Mouse (Mus musculus): ENCODE results near the gene Cpne1. TPM values are rescaled to one million over a fixed set of nuclear protein-coding genes. Genes with fewer than 3 reads are reported as not detected.

Cpne1 gene
- polyA plus RNA-seq, 1 experiment from 2014 or later: 55.4 TPM

DNA sequence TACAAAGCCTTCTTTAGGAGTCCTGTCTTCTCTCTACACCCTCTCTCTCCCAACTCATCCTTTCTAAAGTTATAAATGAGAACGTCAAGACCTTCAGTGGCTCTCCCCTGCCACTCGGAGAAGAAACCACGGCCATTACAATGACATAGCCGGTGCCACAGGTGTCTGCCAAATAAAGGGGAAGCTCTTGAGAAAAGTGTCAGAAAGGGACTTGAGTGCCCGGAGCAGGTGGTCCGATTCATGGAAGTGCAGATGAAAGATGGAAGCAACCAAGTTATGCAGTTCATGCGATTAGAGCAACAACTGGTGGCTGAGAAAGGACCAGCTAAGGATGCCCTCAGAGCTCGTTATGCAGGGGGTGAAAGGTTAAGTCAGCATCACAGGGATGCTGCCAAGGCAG lies 68.9 kb downstream of the Cpne1 start:
- WGBS: 82% methylated on average over 8 of the region's 8 CpGs
- no peak overlapping the region for H3K27ac ChIP-seq (replicated peaks; ENCODE audit: low read depth, low read length)
- no peaks in the 10 kb centered on the region for H3K9me3 ChIP-seq (replicated peaks; ENCODE audit: control insufficient read depth, low read length)
- no peak overlapping the region for H3K4me2 ChIP-seq (ENCODE audit: low read depth, low read length)
- no peaks in the 10 kb centered on the region for H3K36me3 ChIP-seq (replicated peaks; ENCODE audit: control insufficient read depth, insufficient read depth, low read depth, low read length)
- ATAC-seq (replicated peaks; ENCODE audit: insufficient number of reproducible peaks, low FRiP score, low TSS enrichment, low read depth) (no peak), DNase-seq (ENCODE audit: low spot score) (no peak)
- H3K9ac ChIP-seq (replicated peaks; ENCODE audit: low read length): no peak overlapping the region
- no peaks in the 10 kb centered on the region for H3K4me1 ChIP-seq (ENCODE audit: control insufficient read depth, insufficient read depth, low read length)
- no peak overlapping the region for H3K4me3 ChIP-seq (ENCODE audit: low read depth, low read length)
- peaks cover 4% of the 10 kb centered on the region; the same call in 1 of the 2 replicates for H3K27me3 ChIP-seq (ENCODE audit: control insufficient read depth, insufficient read depth, low read length)

- H3K4me3 ChIP-seq (ENCODE audit: low read depth, low read length): no peak overlapping the region
- H3K9ac ChIP-seq (replicated peaks; ENCODE audit: low read length): no peak overlapping the region
- no peak overlapping the region for H3K27ac ChIP-seq (replicated peaks; ENCODE audit: low read depth, low read length)
- no peaks in the 10 kb centered on the region for H3K4me1 ChIP-seq (ENCODE audit: control insufficient read depth, insufficient read depth, low read length)
- no peak for DNase-seq (ENCODE audit: low spot score)
- H3K4me2 ChIP-seq (ENCODE audit: low read depth, low read length): no peak overlapping the region
- H3K9me3 ChIP-seq (replicated peaks; ENCODE audit: control insufficient read depth, low read length): no peaks in the 10 kb centered on the region
- no peaks in the 10 kb centered on the region for H3K36me3 ChIP-seq (replicated peaks; ENCODE audit: control insufficient read depth, insufficient read depth, low read depth, low read length)
- 85% methylated on average over 3 of the region's 3 CpGs for WGBS
- no peak for ATAC-seq (replicated peaks; ENCODE audit: insufficient number of reproducible peaks, low FRiP score, low TSS enrichment, low read depth)
- no peaks in the 10 kb centered on the region for H3K27me3 ChIP-seq (ENCODE audit: control insufficient read depth, insufficient read depth, low read length)
Observed at GRCm38 (mm10) chr2:156039390-156039789, 72.4 kb downstream of the Cpne1 start.

GRCm38 (mm10) chr2:156025482-156025881 lies 86.3 kb downstream of the Cpne1 start:
- DNase-seq (ENCODE audit: low spot score): no peak
- no peak overlapping the region for H3K4me3 ChIP-seq (ENCODE audit: low read depth, low read length)
- no peak overlapping the region for H3K9ac ChIP-seq (replicated peaks; ENCODE audit: low read length)
- no peaks in the 10 kb centered on the region for H3K4me1 ChIP-seq (ENCODE audit: control insufficient read depth, insufficient read depth, low read length)
- no peaks in the 10 kb centered on the region for H3K27me3 ChIP-seq (ENCODE audit: control insufficient read depth, insufficient read depth, low read length)
- H3K36me3 ChIP-seq (replicated peaks; ENCODE audit: control insufficient read depth, insufficient read depth, low read depth, low read length): no peaks in the 10 kb centered on the region
- H3K4me2 ChIP-seq (ENCODE audit: low read depth, low read length): no peak overlapping the region
- ATAC-seq (replicated peaks; ENCODE audit: insufficient number of reproducible peaks, low FRiP score, low TSS enrichment, low read depth): no peak
- H3K9me3 ChIP-seq (replicated peaks; ENCODE audit: control insufficient read depth, low read length): no peaks in the 10 kb centered on the region
- no peak overlapping the region for H3K27ac ChIP-seq (replicated peaks; ENCODE audit: low read depth, low read length)

Other genes starting within 250 kb of the Cpne1 start
- 85.3 and 87.7 TPM in 2 replicates for gene Uqcc1, start 181.7 kb downstream of the Cpne1 start, polyA plus RNA-seq (2014; fragmentation: Nextera tagmentation; extraction: Ambion mirVana)
- gene Gm15557, start 171.2 kb downstream of the Cpne1 start, polyA plus RNA-seq (2014; fragmentation: Nextera tagmentation; extraction: Ambion mirVana): not detected in 2 replicates
- gene Gdf5, start 166.6 kb downstream of the Cpne1 start, polyA plus RNA-seq (2014; fragmentation: Nextera tagmentation; extraction: Ambion mirVana): 3.2 TPM in 2 replicates
- gene Cep250, start 155.5 kb downstream of the Cpne1 start, polyA plus RNA-seq (2014; fragmentation: Nextera tagmentation; extraction: Ambion mirVana): 13.4 and 14.0 TPM in 2 replicates
- 0.89 and 1.5 TPM in 2 replicates for gene 6430550D23Rik, start 104.0 kb downstream of the Cpne1 start, polyA plus RNA-seq (2014; fragmentation: Nextera tagmentation; extraction: Ambion mirVana)
- gene Ergic3, start 103.9 kb downstream of the Cpne1 start, polyA plus RNA-seq (2014; fragmentation: Nextera tagmentation; extraction: Ambion mirVana): 175 and 210 TPM in 2 replicates
- 0.10 TPM in 1 of 2 replicates, not detected in the other for gene Fer1l4, start 59.0 kb downstream of the Cpne1 start, polyA plus RNA-seq (2014; fragmentation: Nextera tagmentation; extraction: Ambion mirVana)
- 4.4 and 6.3 TPM in 2 replicates for gene Spag4, start 46.8 kb downstream of the Cpne1 start, polyA plus RNA-seq (2014; fragmentation: Nextera tagmentation; extraction: Ambion mirVana)
- 47.3 and 48.7 TPM in 2 replicates for gene Rbm12, start within 50 bp of the Cpne1 start, polyA plus RNA-seq (2014; fragmentation: Nextera tagmentation; extraction: Ambion mirVana)
- 20.1 and 23.8 TPM in 2 replicates for gene Gm28036, start 15.1 kb upstream of the Cpne1 start, polyA plus RNA-seq (2014; fragmentation: Nextera tagmentation; extraction: Ambion mirVana)
- gene Romo1, start 32.1 kb upstream of the Cpne1 start, polyA plus RNA-seq (2014; fragmentation: Nextera tagmentation; extraction: Ambion mirVana): 356 and 375 TPM in 2 replicates
- gene Nfs1, start 32.2 kb upstream of the Cpne1 start, polyA plus RNA-seq (2014; fragmentation: Nextera tagmentation; extraction: Ambion mirVana): 33.5 and 34.0 TPM in 2 replicates
- 678 and 756 TPM in 2 replicates for gene Rbm39, start 68.3 kb upstream of the Cpne1 start, polyA plus RNA-seq (2014; fragmentation: Nextera tagmentation; extraction: Ambion mirVana)
- 88.3 and 89.2 TPM in 2 replicates for gene Phf20, start 84.5 kb upstream of the Cpne1 start, polyA plus RNA-seq (2014; fragmentation: Nextera tagmentation; extraction: Ambion mirVana)
- 2.9 and 3.4 TPM in 2 replicates for gene Cnbd2, start 200.3 kb upstream of the Cpne1 start, polyA plus RNA-seq (2014; fragmentation: Nextera tagmentation; extraction: Ambion mirVana)
- 65.3 and 66.5 TPM in 2 replicates for gene Scand1, start 200.7 kb upstream of the Cpne1 start, polyA plus RNA-seq (2014; fragmentation: Nextera tagmentation; extraction: Ambion mirVana)

All from embryonic facial prominence, embryonic 11.5 days (tissue).